Mouse (Mus musculus) heart, embryonic 14.5 days (tissue): ENCODE results near the gene Cdk6. TPM values are rescaled to one million over a fixed set of nuclear protein-coding genes. Genes with fewer than 3 reads are reported as not detected.

ENCODE experiments used
- ATAC-seq: fragments of 200-750 bp; cut with Nextera tagmentation; 2 replicates; pipeline ENCODE4 v1.8.0; 2017; ENCODE audit warnings: low read depth, moderate TSS enrichment; ENCODE audit not compliant: insufficient number of reproducible peaks, insufficient read depth, low FRiP score
- H3K27ac ChIP-seq, 2 experiments: fragments of 200-500 bp in 1 of 2; fragments of 300-500 bp in 1 of 2; sonication (generic) in 1 of 2; replicated peaks in 1 of 2; 2 replicates each; pipeline ENCODE4 v1.5.1; 2012 to 2014; ENCODE audit warnings: low read depth in 2 of 2, low read length in 2 of 2, control low read depth in 1 of 2, mild to moderate bottlenecking in 1 of 2, mixed read lengths in 1 of 2; ENCODE audit not compliant: control insufficient read depth in 1 of 2, insufficient read depth in 1 of 2
- H3K27me3 ChIP-seq: fragments of 300-500 bp; sonication (generic); 2 replicates; pipeline ENCODE4 v1.6.1; 2014; ENCODE audit warnings: mild to moderate bottlenecking, low read length, control low read depth; ENCODE audit not compliant: control insufficient read depth, insufficient read depth
- H3K36me3 ChIP-seq: fragments of 300-500 bp; sonication (generic); 2 replicates; pipeline ENCODE4 v1.6.1; 2014; ENCODE audit warnings: mild to moderate bottlenecking, control low read depth, low read length, mixed read lengths; ENCODE audit not compliant: control insufficient read depth, insufficient read depth
- H3K4me1 ChIP-seq, 2 experiments: fragments of 200-500 bp in 1 of 2; fragments of 300-500 bp in 1 of 2; sonication (generic) in 1 of 2; 2 replicates each; pipeline ENCODE4 v1.6.1; 2012 to 2014; ENCODE audit warnings: low read length in 2 of 2, control low read depth in 1 of 2, mixed read lengths in 1 of 2; ENCODE audit not compliant: control insufficient read depth in 2 of 2, insufficient read depth in 2 of 2
- H3K4me2 ChIP-seq: fragments of 300-500 bp; sonication (generic); 2 replicates; pipeline ENCODE4 v1.6.1; 2014; ENCODE audit warnings: mild to moderate bottlenecking, low read length
- H3K4me3 ChIP-seq, 2 experiments: fragments of 200-500 bp in 1 of 2; fragments of 300-500 bp in 1 of 2; sonication (generic) in 1 of 2; 2 replicates each; pipeline ENCODE4 v1.5.1; 2012 to 2014; ENCODE audit warnings: low read length in 2 of 2, mild to moderate bottlenecking in 2 of 2, control low read depth in 1 of 2, low read depth in 1 of 2, moderate library complexity in 1 of 2; ENCODE audit not compliant: control insufficient read depth in 1 of 2, insufficient read depth in 1 of 2
- H3K9ac ChIP-seq: fragments of 300-500 bp; sonication (generic); 2 replicates; pipeline ENCODE4 v1.6.1; 2014; ENCODE audit warnings: mild to moderate bottlenecking, low read length
- H3K9me3 ChIP-seq: fragments of 300-500 bp; sonication (generic); 2 replicates; pipeline ENCODE4 v1.6.1; 2016; ENCODE audit warnings: low read length, control low read depth; ENCODE audit not compliant: control insufficient read depth
- WGBS: fragments of 180-500 bp; shearing (Covaris S2); extraction: QIAGEN DNeasy Blood & Tissue Kit; methylation state at CpG from one replicate; pipeline ENCODE4 v1.1.7; 2014; 5-methylcytosine and 5-hydroxymethylcytosine counted together
- polyA plus RNA-seq: library from polyadenylated mRNA; unstranded; fragments of >200 nt; fragmentation: Nextera tagmentation; extraction: Ambion mirVana; gene quantifications from 2 replicates; pipeline ENCODE4 v1.2.1, GENCODE M21; 2014

The Cdk6 gene
- polyA plus RNA-seq, 1 experiment from 2014 or later, result 32.1 TPM

DNA sequence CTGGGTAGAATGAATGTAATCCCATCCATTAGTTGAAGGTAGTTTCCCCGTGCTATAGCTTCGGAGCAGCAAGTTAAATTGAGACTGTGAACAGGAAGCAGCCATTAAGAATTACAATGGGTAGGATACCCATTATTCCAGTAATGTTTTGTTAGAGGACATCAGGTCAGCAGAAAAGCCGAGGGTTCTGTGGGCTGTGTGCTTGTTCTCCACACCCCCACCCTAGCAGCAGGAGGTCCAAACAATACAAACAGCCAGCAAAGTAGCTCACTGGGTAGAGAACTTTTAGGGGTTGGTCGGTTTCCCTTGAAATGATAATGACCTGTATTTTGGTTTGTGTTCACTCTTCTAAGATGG lies 45.4 kb downstream of the Cdk6 start:
- no peaks in the 10 kb centered on the region for H3K9me3 ChIP-seq
- peaks cover 12% of the 10 kb centered on the region for H3K36me3 ChIP-seq
- 0 out of 2 replicates have a peak overlapping the region, but pooled peaks have one; percentile 12 for H3K4me2 ChIP-seq
- H3K27ac ChIP-seq, result peak overlapping the region; percentile 45 to 61; a peak in 3 of 4 replicates
- H3K9ac ChIP-seq, result no peak overlapping the region
- H3K27me3 ChIP-seq, result no peaks in the 10 kb centered on the region
- peaks cover 17 to 37% of the 10 kb centered on the region in 2 experiments for H3K4me1 ChIP-seq
- no peak for ATAC-seq
- no peak overlapping the region for H3K4me3 ChIP-seq
- 35% methylated on average over 4 of the region's 4 CpGs for WGBS

DNA sequence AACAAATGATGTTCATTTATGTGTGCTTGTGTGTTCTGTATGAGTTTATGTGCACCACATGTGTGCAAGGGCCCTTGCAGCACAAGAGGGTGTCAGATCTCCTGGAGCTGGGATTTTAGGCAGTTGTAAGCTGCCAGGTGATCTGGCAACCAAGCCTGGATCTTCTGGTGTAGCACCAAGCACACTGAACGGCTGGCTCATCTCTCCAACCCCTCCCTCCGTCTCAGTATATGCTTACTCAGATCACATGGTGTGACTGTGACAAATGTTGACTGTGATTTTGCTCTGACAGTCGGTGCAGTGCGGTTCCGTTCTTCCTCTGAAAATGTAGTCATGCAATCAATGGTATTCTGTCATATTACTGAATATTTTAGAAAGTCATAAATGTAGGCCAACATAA lies 45.9 kb downstream of the Cdk6 start:
- 0 out of 4 replicates have a peak overlapping the region, but pooled peaks of 1 of the 2 experiments have one; percentile 61 for H3K27ac ChIP-seq
- no peak overlapping the region for H3K4me2 ChIP-seq
- no peak overlapping the region for H3K4me3 ChIP-seq
- H3K4me1 ChIP-seq, result peaks cover 16 to 33% of the 10 kb centered on the region in 2 experiments
- no peaks in the 10 kb centered on the region for H3K27me3 ChIP-seq
- H3K36me3 ChIP-seq, result peaks cover 16% of the 10 kb centered on the region
- WGBS, result 58% methylated on average over 5 of the region's 5 CpGs
- H3K9ac ChIP-seq, result no peak overlapping the region
- no peaks in the 10 kb centered on the region for H3K9me3 ChIP-seq
- ATAC-seq, result no peak

DNA sequence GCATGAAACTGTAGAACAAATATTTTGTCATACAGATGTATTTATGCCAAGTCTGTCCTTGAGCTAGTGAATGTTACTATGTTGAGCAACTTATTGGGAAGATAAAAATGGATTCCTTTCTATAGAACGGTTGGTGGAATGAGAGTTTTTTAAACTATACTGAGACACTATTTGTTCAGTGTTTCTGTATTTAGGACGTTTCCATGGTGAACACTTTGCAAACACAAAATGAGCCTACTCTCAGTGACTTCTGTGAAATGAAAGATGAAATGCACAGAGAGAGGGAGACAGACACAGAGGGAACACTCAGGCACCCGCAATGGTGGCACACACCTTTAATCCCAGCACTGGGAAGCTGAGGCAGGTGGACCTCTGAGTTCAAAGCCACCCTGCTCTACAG lies 51.6 kb downstream of the Cdk6 start:
- H3K4me3 ChIP-seq, result no peak overlapping the region
- 77% methylated on average over 3 of the region's 3 CpGs for WGBS
- ATAC-seq, result no peak
- H3K4me1 ChIP-seq, result peaks cover 0 to 4% of the 10 kb centered on the region in 2 experiments; a peak in 2 of 4 replicates
- H3K36me3 ChIP-seq, result peaks cover 22% of the 10 kb centered on the region
- H3K27me3 ChIP-seq, result no peaks in the 10 kb centered on the region
- no peak overlapping the region for H3K9ac ChIP-seq
- H3K4me2 ChIP-seq, result no peak overlapping the region
- H3K27ac ChIP-seq, result no peak overlapping the region
- H3K9me3 ChIP-seq, result no peaks in the 10 kb centered on the region

DNA sequence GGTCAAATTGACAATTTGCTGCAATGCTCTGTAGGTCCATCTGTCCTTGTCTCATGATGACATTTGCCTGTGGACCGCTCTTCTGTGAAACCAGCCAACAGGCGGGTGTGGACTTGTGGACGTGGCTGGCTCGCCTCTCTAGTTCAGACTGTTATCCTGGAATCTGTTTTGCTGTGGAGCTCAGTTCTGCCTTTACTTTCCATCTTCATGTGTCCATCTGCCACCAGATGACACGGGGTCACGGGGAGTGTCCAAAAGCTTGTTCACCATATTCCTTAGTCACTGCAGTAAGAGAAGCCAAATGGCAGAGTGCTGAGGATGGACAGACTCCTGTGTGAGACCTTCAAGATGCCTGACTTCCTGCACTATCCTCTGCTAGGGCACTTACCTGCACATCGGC lies 52.9 kb downstream of the Cdk6 start:
- Histone ChIP-seq H3K36me3 (peaks cover 22% of the 10 kb centered on the region), H3K27ac (no peak overlapping the region), H3K9ac (no peak overlapping the region), H3K4me2 (no peak overlapping the region), H3K27me3 (no peaks in the 10 kb centered on the region), H3K4me3 (no peak overlapping the region), H3K4me1 (peaks cover 0 to 4% of the 10 kb centered on the region in 2 experiments; a peak in 2 of 4 replicates), H3K9me3 (no peaks in the 10 kb centered on the region)
- ATAC-seq, result no peak
- 90% methylated on average over 7 of the region's 7 CpGs for WGBS

DNA sequence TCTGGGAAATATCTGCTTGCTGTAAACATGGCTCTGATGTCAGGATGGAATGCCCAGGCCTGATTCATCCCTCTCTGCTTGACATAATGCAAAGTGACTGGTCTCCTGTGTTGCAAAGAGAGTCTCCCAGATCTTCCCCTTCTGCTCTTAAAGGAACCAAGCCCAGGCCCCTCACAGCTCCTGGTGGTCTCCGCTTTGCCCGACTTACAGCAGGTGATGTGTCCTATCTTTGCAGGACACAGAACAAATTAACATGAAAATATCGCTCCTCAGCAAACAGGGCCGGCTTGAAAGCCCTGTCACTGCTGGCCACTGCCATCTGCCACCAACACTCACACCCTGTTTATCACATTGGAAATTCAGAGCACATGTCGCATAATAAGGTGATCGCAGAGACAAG lies 53.7 kb downstream of the Cdk6 start:
- no peak overlapping the region for H3K4me2 ChIP-seq
- H3K9me3 ChIP-seq, result no peaks in the 10 kb centered on the region
- H3K36me3 ChIP-seq, result peaks cover 22% of the 10 kb centered on the region
- ATAC-seq, result no peak
- H3K4me3 ChIP-seq, result no peak overlapping the region
- H3K27ac ChIP-seq, result no peak overlapping the region
- no peak overlapping the region for H3K9ac ChIP-seq
- WGBS, result 73% methylated on average over 6 of the region's 6 CpGs
- H3K4me1 ChIP-seq, result peaks cover 0 to 4% of the 10 kb centered on the region in 2 experiments; a peak in 2 of 4 replicates
- H3K27me3 ChIP-seq, result no peaks in the 10 kb centered on the region

- H3K36me3 ChIP-seq, result peaks cover 15% of the 10 kb centered on the region
- 57% methylated on average over 6 of the region's 6 CpGs for WGBS
- no peak overlapping the region for H3K4me3 ChIP-seq
- no peak overlapping the region for H3K27ac ChIP-seq
- no peaks in the 10 kb centered on the region for H3K27me3 ChIP-seq
- H3K9ac ChIP-seq, result no peak overlapping the region
- no peaks in the 10 kb centered on the region for H3K9me3 ChIP-seq
- H3K4me1 ChIP-seq, result peaks cover 0 to 4% of the 10 kb centered on the region in 2 experiments; a peak in 2 of 4 replicates
- ATAC-seq, result no peak
- no peak overlapping the region for H3K4me2 ChIP-seq
Observed at GRCm38 (mm10) chr5:3396214-3396613, 54.9 kb downstream of the Cdk6 start.

DNA sequence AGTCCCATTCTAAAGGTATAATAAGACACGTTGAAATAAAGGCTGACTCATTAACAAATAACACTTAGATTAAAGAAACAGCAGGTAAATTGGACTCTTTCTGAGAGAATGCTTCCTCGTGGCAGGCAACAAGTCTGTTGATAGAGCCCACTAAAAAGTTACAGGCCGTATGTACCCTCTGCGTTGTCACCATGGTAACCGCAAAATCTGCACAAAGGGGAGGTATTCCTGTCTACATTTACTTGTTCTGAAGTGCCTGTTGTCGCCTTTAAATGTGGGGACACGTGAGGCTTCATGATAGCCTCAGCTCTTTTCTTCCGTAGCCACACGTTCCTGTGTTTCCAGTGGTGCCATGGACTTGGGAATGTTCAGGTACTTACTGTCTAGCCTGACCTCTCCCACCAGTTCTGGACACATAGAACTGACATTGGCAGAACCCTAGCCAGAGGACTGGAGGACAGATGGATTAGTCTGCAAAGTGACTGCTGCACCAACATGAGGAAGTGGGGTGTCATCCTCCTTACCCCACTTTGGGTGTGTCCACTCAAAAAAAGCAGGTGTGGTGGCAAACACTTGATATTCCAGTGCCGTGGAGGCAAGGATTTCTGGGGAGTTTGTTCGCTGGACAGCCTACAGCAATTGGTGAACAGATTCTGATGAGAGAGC lies 55.8 kb downstream of the Cdk6 start:
- Histone ChIP-seq H3K9me3 (no peaks in the 10 kb centered on the region), H3K4me1 (peaks cover 0 to 4% of the 10 kb centered on the region in 2 experiments; a peak in 2 of 4 replicates), H3K4me3 (no peak overlapping the region), H3K9ac (no peak overlapping the region), H3K27ac (no peak overlapping the region), H3K36me3 (peaks cover 7% of the 10 kb centered on the region; the same call in 1 of the 2 replicates), H3K27me3 (no peaks in the 10 kb centered on the region), H3K4me2 (no peak overlapping the region)
- WGBS, result 78% methylated on average over 11 of the region's 11 CpGs
- no peak for ATAC-seq
